Mouse (Mus musculus): ENCODE results near the gene Cox17. TPM values are rescaled to one million over a fixed set of nuclear protein-coding genes. Genes with fewer than 3 reads are reported as not detected.

The Cox17 gene
- total RNA-seq (2021) = 100 to 1,000 TPM; 138 to 190 TPM
- long read RNA-seq, experiment 1, transcript Cox17-201 (3 exons, 444 nt) = major isoform, 141 of 156 reads
- long read RNA-seq, experiment 1, partial matches to known transcripts = 2 of 156 reads
- long read RNA-seq, experiment 1, other reads (novel, unspliced or antisense) = 10 of 156 reads
- long read RNA-seq, experiment 2, transcript Cox17-201 (3 exons, 444 nt) = major isoform, 201 of 222 reads
- long read RNA-seq, experiment 2, transcript Cox17-204 (2 exons, 2,396 nt) = minor isoform, 13 of 222 reads
- long read RNA-seq, experiment 2, partial matches to known transcripts = 0 of 222 reads
- long read RNA-seq, experiment 2, other reads (novel, unspliced or antisense) = 8 of 222 reads

DNA sequence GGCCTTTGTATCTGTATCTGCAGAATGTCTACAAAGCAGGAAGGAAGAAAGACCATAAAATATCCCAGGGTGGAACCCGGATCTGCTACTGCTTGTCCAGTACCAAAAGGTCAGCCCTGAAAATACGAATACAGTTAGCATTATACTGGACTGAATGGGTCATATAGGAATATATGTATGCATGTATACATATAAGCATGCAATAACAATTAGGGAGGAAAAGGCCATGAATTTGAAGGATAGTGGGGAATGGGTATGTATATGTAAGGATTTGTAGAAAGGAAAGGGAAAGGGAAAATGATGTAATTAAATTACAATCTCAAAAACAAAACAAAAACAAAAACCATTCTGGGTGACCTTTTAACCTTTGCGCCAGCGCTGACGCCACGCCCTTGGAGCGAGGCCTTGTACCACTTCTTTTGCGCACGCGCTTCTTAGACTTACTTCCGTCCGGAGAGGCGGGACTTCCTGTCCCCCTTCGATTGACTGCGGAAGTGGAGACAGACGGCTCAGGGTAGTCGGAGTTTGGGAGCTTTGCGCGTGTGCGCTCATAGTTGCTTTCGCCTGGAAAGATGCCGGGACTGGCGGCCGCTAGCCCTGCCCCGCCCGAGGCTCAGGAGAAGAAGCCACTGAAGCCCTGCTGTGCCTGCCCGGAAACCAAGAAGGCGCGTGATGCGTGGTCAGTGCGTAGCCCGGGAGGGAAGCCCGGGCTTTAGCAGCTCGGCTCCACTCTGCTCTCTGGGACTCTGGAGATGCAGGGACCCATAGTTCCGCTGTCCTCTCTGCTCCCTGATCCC lies at the start of gene Cox17, which contains the start of gene Gm21987:
Gene Cox17 (plus strand): TSS at position 463 of the 797 bp plus-strand sequence.
Gene Gm21987 (plus strand): TSS at position 512 of the 797 bp plus-strand sequence.
- TF ChIP-seq CTCF (IDR thresholded peaks at IDR 0.05) = no peak
- intact Hi-C loops (cut with DNase I) = loop anchor here (2.0 kb wide), 2 partner anchors 44 to 106 kb away; partner anchors contain the start of gene Adprh

DNA sequence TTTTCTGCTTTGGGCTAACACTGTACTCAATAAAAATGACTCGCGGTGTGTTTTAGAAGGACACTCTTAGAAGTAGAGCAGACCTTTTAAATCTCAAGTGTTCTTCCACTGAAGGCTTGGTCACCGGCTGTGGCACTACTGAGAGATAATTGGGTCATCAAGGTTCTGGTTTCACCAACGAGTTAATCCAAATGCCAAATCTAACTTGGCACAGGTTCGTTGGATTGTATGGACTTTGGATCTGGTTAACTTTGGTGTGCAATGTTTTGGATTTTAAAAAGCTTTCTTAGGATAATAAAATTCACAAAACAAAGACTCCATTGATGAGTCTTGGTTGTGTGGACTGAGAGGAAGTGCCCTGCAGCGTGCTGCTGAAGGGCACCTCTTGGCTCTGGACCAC lies 48.4 kb upstream of the Cox17 start:
- Histone ChIP-seq H3K4me3 (no peak overlapping the region), H3K27ac (no peak overlapping the region)
- TF ChIP-seq CTCF (IDR thresholded peaks at IDR 0.05) = no peak
- intact Hi-C loops (cut with DNase I) = no loop called here
- DNase-seq = no peak

More for the DNA sequence above, at the start of gene Cox17, which contains the start of gene Gm21987:
- DNase-seq = peak; percentile 96
- H3K27ac ChIP-seq = peak within 1 kb of the TSS; percentile 95
- peak within 1 kb of the TSS; percentile 83 for H3K4me3 ChIP-seq

DNA sequence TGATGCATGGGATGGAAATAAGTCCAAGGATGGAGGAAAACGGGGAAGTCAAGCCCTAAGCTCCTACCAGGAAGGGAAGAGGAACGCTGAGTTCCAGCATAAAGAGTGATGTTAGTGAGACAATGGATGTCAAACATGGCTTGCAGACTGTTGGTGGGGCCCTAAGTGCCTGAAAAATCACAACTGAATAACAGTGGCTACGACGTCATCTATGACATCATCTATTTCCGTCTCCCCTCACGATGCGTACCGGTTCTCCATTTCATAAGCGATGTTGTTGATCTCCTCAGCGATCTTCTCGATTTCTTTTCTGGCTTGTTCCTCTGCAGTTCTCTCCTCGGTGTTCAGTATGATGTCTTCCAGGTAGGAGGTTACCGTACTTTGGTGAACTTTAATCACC lies 44.4 kb upstream of the Cox17 start:
- DNase-seq = no peak
- no peak overlapping the region for H3K4me3 ChIP-seq
- intact Hi-C loops (cut with DNase I) = no loop called here
- H3K27ac ChIP-seq = no peak overlapping the region
- TF ChIP-seq CTCF (IDR thresholded peaks at IDR 0.05) = no peak

DNA sequence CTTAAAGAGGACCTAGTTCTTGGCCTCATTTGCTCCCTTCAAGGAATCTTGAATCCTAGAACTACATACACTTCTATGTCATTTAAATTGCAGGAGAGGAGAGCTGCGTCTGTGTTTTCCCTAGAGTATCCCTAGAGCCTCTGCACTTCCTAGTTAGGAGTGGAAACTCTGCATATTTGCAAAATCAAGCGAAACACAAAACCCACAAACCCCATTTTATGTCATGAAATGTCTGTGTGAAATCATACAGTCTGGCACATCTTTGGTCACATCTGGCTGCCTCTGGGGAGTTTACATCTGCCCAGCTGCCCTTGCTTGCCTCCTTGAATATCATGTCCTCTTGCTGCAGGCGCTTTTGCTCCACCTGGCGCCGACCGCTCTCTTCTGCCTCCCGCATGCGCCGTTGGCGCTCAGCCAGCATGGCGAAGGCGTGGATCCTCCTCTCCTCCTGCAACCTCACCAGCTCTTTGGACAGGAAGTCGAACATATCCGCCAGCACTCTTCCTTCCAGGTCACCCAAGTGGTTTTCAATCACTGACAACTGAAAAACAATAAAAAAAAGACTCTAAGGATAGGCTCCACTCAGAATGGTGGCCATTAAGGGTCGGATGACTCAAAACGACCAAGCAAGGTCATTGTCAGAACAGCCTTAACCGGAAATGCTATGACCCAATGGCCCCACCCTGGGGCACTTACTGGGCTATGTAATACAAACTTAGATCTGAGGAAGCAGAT lies 42.2 kb upstream of the Cox17 start:
- intact Hi-C loops (cut with DNase I) = no loop called here
- Histone ChIP-seq H3K27ac (no peak overlapping the region), H3K4me3 (peak overlapping the region; percentile 55)
- DNase-seq = peak; percentile 35
- TF ChIP-seq CTCF (IDR thresholded peaks at IDR 0.05) = no peak; the same call in 1 of the 2 replicates

DNA sequence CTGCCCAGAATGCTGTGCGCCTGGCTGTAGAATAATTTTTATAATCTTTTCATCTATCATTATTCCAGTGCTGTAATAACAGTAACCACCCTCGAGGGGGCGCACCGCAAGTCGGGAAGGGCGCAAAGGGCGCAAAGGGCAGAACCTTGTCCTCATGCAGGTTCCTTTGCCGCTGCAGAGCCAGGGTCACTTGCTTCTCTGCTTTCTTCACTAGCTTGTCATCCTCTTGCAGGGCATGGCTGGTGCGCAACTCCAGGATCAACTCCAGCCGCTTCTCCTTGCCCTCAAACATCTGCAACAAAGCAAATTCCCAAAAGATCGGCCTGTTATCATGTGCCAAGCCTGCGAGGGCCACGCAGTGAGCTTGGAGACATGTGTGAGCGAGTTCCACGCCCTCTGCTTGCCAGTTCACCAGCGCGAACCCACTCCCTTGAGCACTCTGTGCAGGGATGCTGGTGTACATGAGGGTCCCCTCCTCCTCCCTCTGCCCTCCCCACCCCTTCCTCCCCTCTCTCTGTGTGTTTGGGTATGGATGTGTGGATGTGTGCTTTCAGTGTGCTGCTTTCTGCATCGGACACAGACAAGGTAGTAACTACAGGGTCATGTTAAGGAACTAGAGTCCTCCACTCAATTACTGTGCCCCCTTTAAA lies 40.1 kb upstream of the Cox17 start:
- intact Hi-C loops (cut with DNase I) = no loop called here
- peak; percentile 66 for TF ChIP-seq CTCF (IDR thresholded peaks at IDR 0.05)
- Histone ChIP-seq H3K4me3 (no peak overlapping the region), H3K27ac (no peak overlapping the region)
- no peak for DNase-seq

DNA sequence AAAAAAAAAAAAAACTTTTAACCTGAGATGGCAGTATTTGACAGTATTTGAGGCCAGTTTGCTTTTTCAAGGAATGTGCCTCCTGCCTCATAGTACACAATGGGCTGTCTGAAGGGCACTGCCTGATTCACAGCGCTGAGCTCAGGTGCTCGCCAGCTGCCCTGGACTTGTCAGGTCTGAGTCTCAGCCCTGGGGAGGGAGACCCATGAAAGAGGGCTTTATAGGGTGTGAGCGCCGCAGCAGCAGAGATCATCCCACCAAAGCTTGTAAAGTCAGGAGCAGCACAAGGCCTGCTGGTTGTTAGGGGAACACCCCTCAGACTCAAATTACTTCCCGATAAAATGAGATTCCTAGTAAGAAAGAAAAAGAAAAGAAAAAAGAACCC lies 39.6 kb upstream of the Cox17 start:
- DNase-seq = no peak
- intact Hi-C loops (cut with DNase I) = no loop called here
- no peak overlapping the region for H3K4me3 ChIP-seq
- no peak for TF ChIP-seq CTCF (IDR thresholded peaks at IDR 0.05)
- H3K27ac ChIP-seq = no peak overlapping the region

DNA sequence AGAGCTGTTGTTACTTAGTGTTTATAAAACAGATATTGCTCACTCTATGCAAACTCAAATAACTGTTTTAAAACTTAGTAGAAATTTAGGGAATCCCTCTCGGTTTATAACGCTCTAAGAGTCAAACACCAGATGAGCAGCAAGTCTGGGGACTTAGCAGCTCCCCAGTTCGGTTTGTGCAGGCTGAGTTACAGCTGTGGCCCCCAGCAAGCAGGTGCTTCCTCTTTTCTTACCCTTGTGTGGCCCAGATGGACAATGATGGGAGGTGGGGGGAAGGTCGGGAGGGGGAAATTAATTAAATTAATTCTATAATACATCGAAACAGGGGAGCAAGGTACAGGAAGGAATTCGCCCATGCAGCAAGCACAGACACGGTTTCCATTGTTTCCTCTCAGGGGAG lies 39.1 kb upstream of the Cox17 start:
- no peak for TF ChIP-seq CTCF (IDR thresholded peaks at IDR 0.05)
- no peak overlapping the region for H3K4me3 ChIP-seq
- no peak for DNase-seq
- H3K27ac ChIP-seq = no peak overlapping the region
- intact Hi-C loops (cut with DNase I) = no loop called here

GRCm38 (mm10) chr16:38308195-38308594 lies 38.6 kb upstream of the Cox17 start:
- no peak for DNase-seq
- no peak for TF ChIP-seq CTCF (IDR thresholded peaks at IDR 0.05)
- no peak overlapping the region for H3K27ac ChIP-seq
- no peak overlapping the region for H3K4me3 ChIP-seq
- intact Hi-C loops (cut with DNase I) = no loop called here

DNA sequence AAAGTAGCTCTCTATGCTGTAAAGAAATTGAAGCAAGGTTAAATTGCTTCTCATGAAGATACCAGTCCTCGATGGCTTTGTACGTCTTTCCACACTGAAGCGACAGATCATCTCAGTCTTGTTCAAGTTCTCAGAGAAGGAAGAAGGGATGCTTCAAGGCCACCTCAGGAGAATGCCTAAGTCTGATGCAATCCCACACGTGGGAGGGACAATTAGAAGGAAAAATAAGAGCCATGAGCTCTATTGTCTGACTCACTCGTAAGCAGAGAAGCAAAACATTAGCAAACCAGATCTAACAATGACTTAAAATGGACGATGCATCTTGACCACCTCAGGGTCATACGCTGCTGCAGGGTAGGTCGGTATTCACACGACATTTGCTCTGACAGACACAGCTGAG lies 28.3 kb upstream of the Cox17 start:
- intact Hi-C loops (cut with DNase I) = no loop called here
- H3K4me3 ChIP-seq = no peak overlapping the region
- no peak for DNase-seq
- TF ChIP-seq CTCF (IDR thresholded peaks at IDR 0.05) = no peak
- H3K27ac ChIP-seq = no peak overlapping the region

- no peak for DNase-seq
- H3K27ac ChIP-seq = no peak overlapping the region
- no peak for TF ChIP-seq CTCF (IDR thresholded peaks at IDR 0.05)
- no peak overlapping the region for H3K4me3 ChIP-seq
- intact Hi-C loops (cut with DNase I) = no loop called here
Observed at GRCm38 (mm10) chr16:38319087-38319486, 27.7 kb upstream of the Cox17 start.

- H3K4me3 ChIP-seq = no peak overlapping the region
- H3K27ac ChIP-seq = no peak overlapping the region
- peak; percentile 36 for DNase-seq
- peak; percentile 62 for TF ChIP-seq CTCF (IDR thresholded peaks at IDR 0.05)
- intact Hi-C loops (cut with DNase I) = no loop called here
Observed at GRCm38 (mm10) chr16:38321452-38321935, 25.3 kb upstream of the Cox17 start.

- intact Hi-C loops (cut with DNase I) = no loop called here
- TF ChIP-seq CTCF (IDR thresholded peaks at IDR 0.05) = no peak
- DNase-seq = no peak
- no peak overlapping the region for H3K27ac ChIP-seq
- H3K4me3 ChIP-seq = no peak overlapping the region
Observed at GRCm38 (mm10) chr16:38324311-38324710, 22.5 kb upstream of the Cox17 start.

Data from gastrocnemius, adult 2 months (tissue).